Mouse (Mus musculus) frontal cortex, adult 2 months (tissue): ENCODE measurements around the gene Ap1b1. TPM values are rescaled to one million over a fixed set of nuclear protein-coding genes. Genes with fewer than 3 reads are reported as not detected.

Experiments used
- DNase-seq, 2 experiments: peaks; one replicate each; pipeline ENCODE4 v3.0.0; 2022; ENCODE audit warnings: low spot score in 1 of 2; ENCODE audit errors: extremely low spot score in 1 of 2
- polyA plus RNA-seq: library from polyadenylated mRNA; depleted of rRNA; stranded (reverse); fragments of >200 nt; gene quantifications from 2 replicates; pipeline ENCODE4 v1.2.3, GENCODE M21; 2012

Ap1b1 gene
- polyA plus RNA-seq, 1 experiment: 165 TPM

DNA sequence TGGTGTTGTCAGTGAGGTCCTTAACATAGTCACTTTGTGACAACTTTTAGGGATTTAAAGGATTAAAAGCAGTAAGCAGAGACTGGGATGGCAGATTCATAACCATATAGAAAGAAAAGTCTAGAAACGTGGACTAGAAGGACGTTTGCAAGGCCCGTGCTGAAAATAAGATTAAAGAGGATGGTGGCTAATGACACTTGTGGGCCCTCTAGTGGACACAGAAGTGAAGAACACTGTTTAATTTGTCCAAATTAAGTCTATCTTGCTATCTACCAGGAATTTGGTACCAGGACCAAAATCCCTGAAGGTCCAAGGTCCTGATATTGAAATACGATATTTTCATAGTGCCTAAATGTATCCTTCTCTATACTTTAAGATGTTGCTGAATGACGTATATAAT is 2.4 kb upstream of the Ap1b1 start:
- peak in 1 of 2 experiments; percentile 77 for DNase-seq

GRCm38 (mm10) chr11:4984799-4985198 is 1.8 kb upstream of the Ap1b1 start:
- DNase-seq: no peak

GRCm38 (mm10) chr11:4987487-4987852 is 846 bp downstream of the Ap1b1 start:
- no peak for DNase-seq

- DNase-seq: no peak
These were observed 2.6 kb downstream of the Ap1b1 start for GRCm38 (mm10) chr11:4989187-4989586.

DNA sequence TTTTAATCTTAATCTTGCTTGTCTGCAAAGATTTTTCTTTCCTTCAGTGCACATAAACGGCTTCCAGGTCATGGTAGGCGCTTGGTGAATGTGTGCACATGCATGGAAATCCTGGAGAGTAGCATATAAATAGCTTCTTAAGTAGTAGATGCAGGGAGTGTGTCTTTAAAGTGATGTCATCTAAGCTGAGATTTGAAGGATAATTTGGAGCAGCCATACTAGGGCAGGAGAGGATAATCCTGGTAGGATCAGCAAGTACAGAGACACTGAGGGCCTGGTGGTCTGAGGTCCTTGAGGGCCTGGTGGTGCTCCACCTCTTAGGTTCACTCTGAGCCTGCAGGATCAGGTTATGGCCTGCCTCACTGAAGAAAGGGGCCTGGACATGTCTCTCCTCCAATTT is 5.8 kb downstream of the Ap1b1 start:
- DNase-seq: no peak

GRCm38 (mm10) chr11:4995676-4996075 is 9.1 kb downstream of the Ap1b1 start:
- DNase-seq: no peak

DNA sequence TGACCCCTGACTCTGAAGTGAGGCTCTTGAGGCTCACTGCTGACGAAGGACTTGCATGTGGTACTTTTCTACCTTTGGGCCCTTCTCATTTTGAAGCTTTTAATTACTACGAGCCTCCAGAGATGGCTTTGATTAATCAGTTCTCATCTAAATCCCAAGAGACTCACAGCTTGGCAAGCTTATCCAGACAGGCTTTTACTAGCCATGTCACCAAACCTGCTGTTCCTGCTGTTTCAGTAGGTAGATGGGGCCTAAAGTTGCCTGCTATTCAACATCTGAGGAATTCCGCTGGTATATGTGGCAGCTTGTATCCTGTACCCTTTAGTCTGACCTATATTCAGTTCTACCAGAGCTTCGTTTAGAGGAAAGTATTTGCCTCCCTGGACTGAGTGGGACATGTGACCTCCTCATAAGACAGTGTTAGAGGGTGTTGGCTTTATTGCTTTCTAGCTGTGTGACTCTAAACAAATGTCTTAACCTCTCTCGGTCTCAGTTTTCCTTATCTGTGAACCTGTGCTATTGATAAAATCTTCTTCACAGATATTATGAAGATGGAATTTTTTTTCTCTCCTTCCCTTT is 10.1 kb downstream of the Ap1b1 start:
- DNase-seq: no peak

GRCm38 (mm10) chr11:4998352-4998751 is 11.7 kb downstream of the Ap1b1 start:
- no peak for DNase-seq

GRCm38 (mm10) chr11:4998762-4999161 is 12.1 kb downstream of the Ap1b1 start:
- no peak for DNase-seq

- DNase-seq: no peak
These were observed 13.6 kb downstream of the Ap1b1 start for GRCm38 (mm10) chr11:5000241-5000640.

DNA sequence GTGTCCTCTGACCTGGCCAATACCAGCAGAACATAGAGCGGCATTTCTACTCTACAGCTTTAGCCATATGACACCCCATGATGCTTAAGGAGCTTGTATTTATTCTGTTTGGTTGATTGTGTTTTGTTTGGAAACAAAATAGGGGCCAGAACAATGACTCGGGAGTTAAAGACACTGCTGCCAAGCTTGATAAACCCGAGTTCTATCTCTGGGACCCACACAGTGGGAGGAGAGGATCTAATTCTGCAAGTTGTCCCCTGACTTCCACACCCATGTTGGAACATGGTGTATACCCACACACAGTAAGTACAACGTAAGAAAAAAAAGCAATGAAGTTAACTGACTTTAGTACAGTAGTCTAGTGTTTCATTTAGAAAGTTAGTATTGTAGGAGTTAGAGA is 16.2 kb downstream of the Ap1b1 start:
- DNase-seq: no peak

DNA sequence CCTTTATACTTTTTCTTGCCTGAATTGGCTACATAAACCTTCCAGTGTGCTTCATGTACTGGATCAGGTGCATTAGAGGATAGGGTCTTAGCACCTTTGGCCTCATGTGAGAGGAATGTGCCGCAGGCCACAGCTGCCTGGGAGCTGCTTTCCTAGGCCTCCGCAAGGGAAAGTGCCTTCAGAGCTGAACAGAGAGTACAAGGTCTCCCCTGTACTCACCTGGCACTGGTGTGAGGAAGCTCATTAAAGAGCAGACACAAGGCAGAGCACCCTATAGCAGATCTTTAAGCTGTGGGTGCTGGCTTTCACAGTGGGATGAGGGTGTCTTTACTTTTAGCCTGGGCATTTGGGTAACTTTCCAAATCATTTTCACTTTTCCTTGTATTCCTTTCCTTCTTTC is 18.9 kb downstream of the Ap1b1 start:
- no peak for DNase-seq

DNA sequence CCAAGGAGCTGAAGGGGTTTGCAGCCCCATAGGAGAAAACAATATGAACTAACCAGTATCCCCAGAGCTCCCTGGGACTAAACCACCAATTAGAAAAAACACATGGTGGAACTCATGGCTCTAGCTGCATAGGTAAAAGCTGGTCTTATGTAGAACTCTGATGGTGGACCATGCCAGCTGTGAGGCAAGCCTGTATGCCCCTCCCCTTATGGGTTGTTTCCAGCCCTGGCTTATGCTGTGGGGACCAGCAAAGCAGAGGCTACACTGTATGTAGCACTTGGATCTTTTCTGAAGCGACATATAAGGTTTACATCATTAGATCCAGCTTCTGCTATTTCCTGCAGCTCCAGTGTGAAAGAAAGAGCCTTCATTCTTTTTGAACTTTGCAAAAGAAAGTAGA is 20.6 kb downstream of the Ap1b1 start:
- no peak for DNase-seq

DNA sequence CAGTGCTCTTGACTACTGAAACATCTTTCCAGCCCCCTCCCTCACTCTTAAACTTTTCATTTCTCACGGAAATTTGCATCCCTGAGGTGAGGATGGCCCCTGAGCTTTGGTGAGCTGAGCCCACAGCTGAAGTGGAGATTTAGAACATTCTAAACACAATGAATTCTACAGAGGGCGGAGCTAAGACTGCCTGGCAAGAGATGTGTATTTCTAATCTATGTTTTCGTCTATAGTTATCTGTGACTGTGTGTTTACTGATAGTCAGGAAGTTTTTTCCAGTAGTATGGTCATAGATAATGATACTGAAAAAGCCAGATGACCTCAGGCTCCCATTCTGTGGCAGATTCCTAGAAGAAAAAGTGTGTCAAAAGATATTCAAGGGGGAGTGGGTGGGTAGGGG is 22.2 kb downstream of the Ap1b1 start:
- DNase-seq: no peak

DNA sequence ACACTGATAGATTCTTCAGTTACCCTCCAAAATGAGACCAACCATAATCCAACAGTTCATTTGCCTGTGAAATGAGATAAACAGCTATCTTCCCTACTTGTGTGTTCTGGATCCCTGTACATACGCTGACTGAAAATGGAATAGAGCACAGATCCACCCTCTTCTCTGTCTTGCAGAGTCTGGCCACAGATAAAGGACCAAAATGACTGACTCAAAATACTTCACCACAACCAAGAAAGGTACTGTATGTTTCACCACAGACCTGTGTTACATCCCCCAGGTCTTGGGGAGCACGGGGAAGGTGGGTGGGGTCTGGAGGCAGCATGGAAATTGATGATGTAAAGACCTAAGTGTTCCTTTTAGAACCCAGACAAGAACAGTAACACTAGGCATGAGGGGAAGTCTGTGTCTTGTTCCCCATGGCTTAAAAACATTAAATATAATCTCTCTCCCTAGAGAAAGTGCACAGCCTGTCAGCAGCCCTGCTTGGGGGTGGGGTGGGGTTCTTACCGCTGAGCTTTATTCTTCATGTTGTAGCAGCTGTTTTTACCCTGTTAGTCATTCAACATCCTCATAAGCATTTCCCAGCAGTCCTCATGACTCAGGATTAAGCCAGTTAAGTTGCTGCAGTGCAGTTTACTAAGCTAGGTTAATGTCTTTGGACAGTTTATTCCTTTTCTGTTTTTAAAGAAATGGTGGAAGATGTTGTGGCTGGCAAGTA is 22.9 kb downstream of the Ap1b1 start:
- DNase-seq: peak; percentile 29 to 58

DNA sequence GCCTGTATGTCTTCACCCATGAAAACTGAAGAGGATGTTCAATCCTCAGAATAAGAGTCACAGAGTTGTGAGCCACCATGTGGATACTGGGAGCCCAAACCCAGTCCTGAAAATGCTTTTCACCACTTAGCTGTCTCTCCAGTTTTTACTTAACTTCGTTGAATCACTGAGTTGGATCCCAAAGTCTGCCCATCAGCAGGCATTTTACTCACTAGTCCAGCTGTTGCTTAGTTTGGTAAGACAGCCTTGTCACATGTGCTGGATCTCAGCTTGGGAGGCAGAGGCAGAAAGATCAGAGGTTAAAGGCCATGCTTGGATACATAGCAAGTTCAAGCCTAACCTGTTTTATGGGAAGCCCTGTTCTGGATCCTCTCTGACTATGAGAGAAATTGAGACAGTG is 23.6 kb downstream of the Ap1b1 start:
- DNase-seq: no peak

DNA sequence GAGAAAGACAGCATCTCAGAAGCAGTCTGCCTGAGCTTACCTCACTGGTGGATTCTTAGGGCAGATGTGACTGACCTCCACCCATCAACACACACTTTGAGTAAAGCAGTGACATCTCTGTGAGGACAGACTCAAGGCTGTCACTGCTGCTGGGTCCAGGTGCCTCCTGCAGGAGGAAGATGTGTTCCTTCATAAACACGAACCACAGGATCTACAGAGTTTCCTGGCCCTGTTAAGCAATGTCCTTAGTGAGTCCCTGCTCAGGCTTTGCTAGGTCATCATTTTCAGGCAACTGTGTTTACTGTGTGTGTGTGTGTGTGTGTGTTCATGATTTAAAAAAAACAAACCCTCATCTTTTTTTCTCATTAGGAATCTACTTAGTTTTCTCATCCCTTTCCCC is 24.9 kb downstream of the Ap1b1 start:
- DNase-seq: no peak

- no peak for DNase-seq
These were observed 25.6 kb downstream of the Ap1b1 start for GRCm38 (mm10) chr11:5012213-5012715.

GRCm38 (mm10) chr11:5015720-5016119 is 29.1 kb downstream of the Ap1b1 start:
- DNase-seq: peak; percentile 41 to 86

DNA sequence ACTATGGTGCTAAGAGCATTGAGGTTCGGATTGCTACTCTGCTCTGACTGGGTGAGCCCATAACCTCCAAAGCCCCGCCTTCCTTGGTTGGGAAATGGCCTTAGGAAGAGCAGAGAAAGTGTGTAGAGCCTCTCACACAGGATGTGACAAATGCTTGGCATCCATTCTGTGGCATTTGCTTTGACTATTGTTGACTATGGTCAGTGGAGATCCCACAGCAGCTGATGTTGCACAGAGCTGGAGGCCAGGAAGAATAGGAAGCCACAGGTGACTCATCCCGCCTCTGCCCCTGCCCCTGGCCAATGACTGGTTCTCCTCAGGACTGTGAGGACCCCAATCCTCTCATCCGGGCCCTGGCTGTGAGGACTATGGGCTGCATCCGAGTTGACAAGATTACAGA is 29.7 kb downstream of the Ap1b1 start:
- DNase-seq: no peak

DNA sequence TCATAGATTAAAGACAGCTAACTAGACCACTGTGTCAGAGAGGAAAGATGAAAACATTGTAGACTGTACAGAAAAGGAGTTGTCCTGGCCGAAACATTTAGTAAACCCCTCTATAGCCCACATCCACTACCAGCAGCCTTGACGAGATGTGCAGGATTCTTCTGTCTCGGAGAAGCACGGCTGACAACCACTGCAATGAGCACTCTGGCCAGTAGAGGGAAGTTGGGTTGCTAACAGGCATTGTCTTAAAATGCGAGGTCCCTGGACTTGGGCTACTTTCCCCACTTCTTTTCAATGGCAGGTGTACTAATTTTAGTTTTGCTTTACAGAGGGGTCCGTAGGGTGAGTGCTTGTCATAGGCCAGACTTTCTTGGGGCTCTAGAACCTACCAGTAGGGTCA is 30.9 kb downstream of the Ap1b1 start:
- DNase-seq: peak in 1 of 2 experiments; percentile 59

DNA sequence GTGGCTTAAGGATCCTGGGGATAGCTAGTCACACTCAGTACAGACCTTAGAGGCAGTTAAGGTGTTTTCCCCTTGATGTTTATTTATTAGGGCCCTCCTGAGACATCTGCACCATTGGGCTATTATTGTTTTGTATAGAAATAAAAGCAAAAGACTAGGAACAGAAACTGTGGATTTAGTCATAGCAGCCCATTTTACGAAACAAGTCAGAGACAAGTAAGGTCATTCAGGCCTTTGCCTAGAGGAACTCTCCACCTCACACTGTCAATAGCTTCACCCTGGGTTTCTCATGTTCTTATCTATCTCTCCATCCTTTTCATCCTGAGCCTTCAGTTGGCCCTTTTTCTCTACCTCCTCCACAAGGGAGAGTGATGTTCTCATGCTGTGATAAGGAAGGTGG is 38.5 kb downstream of the Ap1b1 start:
- DNase-seq: no peak
